Mouse (Mus musculus): ENCODE results near the gene St6gal1.

Gene St6gal1

DNA sequence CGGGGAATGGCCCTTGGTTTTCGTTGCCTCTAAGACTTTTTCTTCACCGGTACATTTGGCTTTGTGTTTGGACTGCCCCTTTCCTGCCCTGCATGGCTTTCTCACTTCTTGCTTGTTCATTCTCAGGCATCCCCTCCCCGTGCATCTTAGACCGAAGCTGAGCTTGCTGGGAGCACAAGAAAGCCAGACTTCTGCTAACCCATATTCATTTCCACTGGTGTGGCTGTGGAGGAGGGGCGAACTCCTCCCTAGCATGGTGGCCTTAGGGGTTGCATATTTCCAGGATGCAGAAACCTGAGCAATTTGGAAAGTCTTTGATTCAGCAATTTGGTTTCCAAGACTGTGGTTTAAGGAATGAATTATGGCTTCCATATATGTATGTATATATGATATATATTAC, 29.1 kb downstream of the St6gal1 start:
- DNase-seq, result no peak

DNA sequence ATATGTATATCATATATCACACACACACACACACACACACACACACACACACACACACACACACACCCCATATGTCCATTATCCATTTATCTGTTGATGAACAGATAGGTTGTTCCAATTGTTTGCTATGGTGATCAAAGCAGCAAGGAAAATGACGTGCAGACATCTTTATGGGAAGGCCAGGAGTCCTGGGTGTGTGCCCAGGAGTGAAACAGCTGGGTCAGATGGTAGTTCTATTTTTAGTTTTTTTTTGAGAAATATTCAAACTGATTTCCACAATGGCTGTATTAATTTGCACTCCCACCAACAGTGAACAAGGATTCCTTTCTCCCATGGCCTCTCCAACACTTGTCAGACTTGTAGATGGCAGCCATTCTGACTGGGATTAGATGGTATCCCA, 29.5 kb downstream of the St6gal1 start:
- DNase-seq, result no peak

DNA sequence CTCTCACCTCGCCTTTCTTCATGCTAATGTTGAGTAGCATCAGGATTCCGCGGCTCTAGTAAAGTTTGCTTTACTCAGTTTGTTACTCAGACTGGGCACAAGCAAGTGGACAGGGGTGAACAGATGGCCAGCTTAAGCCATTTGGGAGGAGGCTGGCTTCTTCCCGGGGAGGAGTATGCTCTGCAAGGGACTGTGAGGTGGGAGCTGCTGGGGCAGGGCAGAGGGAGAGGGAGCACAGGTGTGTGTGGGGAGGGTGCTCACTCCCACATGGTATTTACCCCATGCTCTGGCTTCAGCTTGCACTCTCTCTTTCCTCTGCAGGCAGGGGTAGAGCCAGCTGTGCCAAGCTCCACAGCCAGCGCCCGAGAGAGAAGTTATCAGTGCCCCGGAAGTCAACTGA, 32.1 kb downstream of the St6gal1 start:
- no peak for DNase-seq

DNA sequence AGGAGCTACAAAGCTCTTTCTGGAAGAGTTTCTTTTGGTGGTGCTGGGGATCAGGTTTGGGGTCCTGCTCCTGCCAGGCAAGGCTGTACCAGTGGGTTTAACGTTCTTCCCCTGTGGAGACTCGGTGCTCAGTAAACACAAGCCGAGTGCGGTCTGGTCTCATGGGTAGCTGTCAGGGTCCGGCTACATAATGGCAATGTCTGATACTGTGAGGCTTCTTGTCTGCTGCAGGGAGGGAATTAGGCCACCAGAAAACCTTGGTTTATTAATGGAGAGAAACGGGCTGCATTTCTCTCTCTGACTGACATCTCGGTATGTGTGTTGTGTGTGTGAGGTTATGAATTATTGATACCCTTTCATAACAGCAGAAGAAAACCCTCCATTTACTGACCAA, 33.9 kb downstream of the St6gal1 start:
- no peak for DNase-seq

DNA sequence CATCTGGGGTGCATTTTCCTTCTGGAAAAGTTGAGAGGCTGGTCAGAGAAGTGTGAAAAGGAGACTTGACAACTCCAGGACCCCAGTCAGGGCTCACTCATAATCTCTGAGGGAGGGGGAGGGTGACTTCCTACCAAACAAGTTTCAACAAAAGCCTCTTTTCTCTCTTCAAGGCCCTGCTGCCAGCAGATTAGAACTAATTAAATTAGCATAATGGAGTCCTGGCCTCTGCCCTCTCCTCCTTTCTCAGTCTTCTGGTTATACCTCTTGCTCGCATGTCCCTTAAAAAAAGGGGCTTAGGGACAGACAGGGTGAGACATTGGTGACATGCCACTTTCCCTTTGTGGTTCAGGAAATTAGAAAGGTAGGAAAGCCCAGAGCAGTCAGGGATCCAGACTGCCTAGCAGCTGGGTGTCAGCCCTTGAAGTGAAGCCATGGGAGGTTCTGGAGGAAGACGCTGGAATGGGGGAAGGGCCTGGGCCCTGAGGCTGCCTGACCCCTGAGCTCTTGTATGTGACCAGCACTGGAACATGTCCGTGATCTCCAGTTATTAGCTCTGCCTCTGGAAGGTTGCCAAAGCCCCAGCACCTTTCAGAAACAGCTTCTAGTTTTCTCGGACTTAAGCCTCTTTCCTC, 34.4 kb downstream of the St6gal1 start:
- DNase-seq, result peak; percentile 39

DNA sequence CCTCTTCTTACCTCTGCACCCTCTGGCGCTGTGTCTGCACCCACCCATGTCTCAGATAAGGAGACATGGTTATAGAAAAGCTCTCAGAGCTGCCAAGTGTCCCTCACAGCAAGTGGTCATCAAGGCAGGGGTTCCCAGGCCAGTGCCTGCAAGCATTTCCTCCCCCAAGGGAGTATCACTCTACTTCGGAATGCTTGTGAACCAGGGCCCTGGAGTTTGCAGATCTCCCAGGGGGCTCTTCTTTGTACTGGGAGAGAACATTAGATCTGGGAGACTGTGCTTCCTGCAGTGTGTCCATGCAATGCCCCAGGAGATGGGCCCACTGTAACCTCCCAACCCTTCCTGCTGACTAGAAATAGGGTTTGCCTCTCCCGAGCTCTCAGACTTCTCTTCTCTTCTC, 35.0 kb downstream of the St6gal1 start:
- peak; percentile 32 for DNase-seq

DNA sequence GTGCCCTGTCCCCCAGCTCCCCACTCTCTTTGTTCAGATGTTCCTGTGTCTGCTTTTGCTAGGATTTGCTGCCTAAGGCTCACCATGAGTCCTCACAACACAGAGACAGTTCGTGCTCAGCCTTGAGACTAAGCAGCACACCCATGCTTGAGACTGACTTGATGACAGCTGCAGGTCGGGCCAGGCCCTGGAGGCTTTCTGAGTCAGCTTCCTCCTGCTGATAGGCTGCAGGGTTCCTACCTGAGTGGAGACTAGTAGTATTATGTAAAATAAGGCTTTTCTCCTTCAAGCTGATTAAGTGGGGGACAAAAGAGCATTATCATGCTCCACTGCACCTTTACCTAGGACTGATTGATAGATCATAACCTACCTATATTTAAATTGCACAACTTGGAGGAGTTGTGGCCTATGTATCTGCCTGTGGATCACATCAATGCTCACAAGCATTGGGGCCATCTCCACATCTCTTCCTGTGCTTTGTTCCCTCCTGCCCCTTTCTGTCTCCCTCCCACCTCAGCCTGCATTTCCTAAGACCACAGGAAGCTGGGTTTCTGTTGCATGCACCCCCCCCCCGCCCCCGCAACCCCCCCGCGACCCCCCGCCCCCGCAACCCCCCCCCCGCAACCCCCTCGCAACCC, 37.7 kb downstream of the St6gal1 start:
- no peak for DNase-seq

DNA sequence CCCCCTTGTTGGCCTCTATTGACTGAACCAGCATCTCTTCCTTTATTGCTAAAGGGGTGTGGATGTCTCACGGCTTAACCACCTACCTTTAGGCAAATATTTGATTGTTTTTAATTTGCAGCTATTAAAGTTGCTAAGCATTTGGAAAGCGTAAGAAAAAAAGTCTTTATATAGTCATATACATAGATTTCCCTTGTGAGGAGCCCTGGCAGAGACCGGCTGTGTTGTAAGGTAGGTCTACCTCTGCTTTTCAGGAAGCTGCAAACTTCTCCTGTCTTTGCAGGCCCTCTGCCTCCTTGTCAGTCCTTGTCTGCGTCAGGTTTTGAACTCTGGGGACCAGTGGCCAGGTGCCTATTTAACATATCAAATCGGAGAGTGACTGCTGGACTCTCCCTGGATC, 38.3 kb downstream of the St6gal1 start:
- no peak for DNase-seq

DNA sequence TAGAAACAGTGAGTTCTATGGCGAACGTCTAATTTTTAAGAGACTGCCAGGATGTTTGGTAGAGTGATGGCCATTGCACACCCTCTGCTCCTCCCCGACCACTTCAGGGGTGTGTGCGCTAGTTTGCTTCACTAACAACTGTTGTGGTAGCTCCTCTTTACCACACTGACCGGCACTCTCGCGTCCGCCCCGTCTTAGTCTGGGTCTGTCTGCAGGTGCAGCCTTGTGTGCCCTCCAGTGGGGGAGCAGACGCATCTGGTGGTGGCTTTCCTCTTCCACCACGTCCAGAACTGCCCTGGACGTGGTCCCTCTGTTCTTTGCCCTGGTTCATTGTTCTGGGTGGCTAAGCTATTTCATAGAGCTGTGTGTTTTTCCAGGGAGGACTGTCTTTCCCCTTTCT, 40.5 kb downstream of the St6gal1 start:
- no peak for DNase-seq

DNA sequence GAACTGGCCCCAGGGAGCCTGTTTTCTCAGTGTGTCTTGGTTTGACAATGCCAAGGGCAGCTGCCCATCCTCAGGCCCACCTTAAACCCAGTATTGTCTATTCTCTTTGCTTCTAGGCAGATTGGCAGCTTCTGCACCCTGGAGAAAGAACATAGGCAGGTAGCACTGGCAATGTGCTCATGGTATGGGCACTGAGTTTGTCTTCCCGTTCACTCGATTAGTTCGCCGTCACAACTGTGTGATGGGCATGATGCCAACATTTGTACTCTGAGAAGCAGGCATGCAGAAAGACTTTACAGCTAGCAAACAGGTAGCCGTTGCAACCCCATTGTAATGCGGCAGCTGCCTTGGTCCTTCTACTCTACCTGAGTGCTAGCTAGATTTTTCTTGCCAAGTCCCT, 40.9 kb downstream of the St6gal1 start:
- no peak for DNase-seq

DNA sequence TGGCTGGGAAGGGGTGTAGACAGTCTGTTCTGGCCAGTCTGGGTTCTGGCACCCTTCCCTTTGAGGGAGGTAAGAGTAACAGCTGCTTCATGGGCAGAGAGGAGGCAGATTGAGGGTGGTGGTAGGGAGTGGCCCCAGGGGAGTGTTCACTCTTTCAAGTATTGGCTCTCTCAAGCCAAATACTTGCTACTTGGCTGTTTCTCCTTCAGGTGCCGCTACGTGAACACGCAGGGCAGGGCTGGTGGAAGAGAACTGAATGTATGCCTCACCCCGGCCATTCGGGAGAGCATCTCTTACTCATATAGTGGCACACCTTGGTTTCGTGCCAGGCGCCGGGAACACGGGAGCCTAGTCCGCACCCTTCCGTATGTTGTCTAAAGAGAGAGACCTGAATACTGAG, 41.8 kb downstream of the St6gal1 start:
- no peak for DNase-seq

DNA sequence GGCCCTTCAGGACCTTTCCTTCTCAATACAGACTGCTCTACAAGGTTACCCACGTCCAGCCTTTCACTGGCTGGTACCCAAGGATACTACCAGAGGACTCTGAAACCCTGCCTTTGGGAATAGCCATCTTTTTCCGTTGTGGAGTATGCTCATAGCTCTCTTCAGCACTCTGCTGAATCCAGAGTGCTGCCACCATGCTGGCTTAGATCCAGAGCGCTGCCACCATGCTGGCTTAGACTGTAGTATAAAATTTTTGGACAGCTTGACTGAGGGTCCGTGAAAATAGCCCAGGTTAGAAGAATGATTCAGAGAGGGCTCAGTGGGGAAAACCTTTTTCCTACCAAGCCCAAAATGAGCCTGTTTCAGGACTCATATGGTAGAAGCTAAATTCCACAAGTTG, 42.4 kb downstream of the St6gal1 start:
- no peak for DNase-seq

DNA sequence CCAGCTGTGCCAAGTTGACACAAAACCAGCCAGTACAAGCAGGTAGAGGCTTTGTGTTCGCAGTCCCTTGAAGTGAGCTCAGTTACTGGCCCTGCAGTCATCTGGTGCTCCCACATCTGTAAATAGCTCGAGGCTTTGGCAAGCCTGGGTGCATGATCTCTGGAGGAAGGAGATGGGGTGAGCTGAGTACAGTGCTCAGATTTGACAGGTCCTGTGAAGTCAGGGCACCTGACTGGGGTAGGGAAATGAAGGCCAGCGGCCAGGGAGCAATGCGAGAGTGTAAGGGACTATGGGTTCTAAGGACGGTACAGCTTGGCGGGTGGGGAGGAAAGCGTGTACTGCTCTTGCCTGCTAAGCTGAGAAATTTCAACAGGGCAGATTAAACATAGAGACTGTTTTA, 43.7 kb downstream of the St6gal1 start:
- no peak for DNase-seq

DNA sequence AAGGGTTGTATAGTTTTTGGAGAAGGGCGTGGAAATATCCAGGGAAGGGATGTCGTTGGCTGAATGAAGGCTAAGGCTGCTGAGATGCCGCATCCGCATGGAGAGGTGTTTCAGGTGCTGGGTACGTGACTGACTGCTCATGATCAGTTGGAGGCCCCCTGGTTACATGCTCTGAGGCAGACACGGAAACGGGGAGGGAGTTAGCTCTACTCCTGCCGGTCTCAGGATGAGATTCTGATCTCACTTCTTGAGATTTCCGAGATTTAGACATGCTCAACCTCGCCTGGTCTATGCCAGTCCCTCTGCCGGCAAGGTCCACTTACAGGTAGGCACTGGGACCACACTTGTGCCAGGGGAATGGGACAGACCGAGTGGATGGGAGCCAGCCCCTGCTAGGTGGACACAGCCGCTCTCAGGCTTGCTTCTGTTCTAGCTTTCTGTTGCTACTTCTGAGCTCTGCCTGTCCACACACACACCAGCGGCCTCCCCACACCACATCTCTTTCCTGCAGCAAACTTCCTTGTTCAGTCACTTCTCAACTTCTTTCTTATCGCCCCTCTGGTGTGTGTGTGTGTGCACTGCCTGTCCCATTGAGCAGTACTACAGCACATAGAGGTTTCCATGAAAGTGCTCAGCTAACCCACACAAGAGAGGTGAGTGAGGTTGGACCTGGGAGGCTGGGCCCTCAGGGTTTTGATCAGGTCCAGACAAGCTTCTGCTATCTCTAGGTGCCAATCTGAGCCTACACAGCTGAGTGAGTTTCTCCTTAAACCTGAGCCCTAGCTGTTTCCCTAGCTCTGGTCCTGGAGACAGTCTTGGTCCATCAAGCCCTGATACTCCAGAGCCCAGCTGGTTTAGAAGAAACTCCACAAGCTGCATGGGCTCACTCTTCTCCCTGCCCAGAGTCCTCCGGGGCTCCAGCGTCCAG, 44.8 kb downstream of the St6gal1 start:
- no peak for DNase-seq

DNA sequence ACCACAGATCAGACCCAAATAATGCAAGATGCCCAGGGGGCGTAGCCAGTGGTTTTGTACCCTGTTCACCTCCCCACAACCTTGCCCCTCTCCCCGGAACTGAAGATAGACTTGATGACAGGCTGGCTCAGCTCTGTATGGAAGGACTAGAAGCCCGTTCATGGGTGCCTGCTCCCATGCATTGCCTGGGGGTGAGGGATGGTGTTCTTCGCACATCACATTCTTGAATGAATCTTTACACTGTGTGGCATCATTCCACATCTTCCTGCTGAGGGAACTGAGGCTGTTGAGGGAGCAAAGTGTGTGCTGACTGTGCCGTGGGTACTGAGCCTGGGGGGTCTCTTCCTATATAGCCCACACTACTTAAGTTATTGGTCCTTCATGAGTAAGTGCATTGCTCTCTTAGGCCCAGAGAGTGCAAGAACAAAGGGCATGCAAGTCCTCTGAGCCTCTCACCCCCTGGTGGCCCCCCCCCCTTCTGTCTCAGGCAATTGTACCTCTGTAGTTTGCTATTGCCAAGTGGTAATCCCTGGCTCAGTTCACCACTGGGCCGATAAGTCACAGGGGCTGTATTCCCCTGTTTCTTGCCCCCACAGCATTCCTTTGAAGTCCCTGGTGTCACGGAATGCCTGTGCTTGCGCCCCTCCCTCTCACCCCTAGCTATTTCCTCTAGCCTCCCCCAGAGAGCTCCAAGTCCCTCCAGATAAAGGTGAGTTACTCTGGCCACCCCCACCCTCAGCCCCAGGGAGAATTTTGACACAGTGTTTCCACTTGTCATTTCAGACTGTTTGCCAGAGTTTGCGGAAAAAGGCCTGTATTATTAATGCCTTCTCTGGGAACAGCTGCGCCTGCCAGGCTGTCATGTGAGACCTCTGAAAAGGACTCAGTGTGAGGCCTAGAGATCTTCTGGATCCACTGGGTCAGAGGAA, 45.7 kb downstream of the St6gal1 start:
- peak; percentile 63 for DNase-seq

DNA sequence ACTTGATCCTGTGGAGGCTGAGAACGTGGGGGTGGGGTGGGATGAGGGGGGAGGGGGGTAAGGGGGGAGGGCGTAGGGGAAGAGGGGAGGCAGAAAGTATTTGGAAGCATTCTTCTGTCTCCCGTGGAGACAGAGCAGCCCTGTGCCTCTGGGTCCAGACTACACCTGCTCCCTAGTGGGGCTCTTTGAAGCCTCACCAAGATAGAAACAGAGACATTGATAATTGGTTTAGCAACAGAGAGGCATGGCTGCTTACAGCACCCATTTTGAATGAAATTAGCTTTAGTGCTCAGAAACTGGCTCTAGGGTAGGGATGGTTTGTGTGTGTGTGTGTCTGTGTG, 46.3 kb downstream of the St6gal1 start:
- no peak for DNase-seq

DNA sequence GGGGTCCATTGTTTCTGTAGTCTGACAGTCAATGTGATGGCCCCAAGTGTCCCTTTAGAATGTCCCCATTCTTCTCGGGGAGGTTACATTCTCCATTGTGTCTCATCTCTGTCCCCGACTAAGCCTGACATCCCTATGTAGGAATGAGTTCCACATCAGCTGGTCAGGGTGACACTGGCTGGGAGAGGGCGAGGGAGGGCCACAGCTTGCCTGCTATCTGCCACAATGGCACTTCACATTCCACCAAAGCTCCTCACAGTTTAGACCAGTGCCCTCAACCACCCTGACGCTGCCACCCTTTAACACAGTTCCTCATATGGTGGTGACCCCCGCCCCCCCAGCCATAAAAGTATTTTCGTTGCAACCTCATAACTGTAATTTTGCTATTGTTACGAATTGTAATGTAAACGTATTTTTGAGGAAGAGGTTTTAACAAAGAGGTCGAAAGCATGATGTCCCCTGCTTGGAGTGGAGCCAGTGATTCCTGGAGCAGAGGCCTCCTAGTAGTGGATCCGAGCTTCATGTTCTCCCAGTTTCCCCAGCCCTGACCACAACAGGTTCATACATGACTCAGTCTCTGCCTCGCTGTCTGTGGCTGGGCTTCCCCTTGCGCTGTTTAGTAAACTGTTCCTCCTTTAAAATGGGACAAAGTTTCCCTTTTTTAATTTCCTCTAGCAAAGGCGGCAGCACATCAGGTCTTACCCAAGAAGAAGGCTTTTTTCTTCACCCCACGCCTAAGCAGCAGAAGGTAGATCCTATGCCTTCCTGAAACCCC, 47.4 kb downstream of the St6gal1 start:
- peak; percentile 37 for DNase-seq

DNA sequence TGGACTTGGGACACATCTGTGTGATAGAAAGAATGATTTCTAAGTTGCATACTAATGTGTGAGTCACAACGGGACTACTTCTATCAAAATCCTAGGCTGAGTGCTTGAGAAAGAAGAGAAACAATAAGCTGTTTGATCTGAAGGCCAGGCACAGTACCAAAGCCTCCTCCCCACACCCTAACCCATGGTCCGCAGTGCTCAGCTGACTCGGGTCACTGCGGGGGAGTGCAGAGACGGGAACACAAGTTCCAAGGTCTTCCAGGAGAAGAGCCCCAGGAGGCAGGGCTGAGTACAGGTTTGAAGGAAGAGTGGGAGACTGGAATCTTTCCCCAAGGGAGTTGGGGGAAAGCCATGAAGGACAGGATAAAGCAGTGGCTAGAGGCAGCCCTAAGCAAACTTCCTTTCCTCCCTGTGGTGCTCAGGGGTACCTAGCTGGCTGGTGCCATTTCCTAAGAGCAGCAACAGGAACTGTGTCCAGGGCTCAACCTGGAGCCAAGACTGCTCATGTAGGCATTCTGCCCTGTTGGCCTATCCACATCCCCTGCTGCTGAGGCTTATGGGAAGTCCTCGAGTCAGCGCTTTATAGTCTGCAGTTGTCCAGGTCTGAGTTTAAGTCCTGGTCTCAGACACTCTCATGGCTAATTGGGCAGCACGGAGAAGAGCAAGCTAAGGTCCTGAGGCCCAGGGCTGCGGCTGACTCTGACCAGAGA, 48.1 kb downstream of the St6gal1 start:
- DNase-seq, result no peak

DNA sequence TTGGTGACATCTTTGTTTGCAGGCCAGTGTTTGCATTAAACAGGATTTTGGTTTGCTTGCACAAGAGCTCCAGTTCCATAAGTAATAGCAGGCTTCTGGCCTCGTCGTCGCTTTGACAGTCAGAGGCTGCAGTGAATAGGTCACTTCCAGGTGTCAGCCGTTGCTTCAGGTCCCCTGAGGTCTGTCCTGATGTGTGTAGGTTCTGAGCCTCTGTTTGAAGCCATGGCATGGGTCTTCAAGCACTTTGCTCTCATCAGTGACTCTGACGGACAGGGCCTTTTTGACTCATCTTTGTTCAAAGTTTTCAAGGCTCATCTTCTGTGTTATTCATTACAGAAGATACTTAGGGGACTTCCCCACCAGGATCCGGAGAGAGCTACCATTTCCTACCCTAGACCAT, 49.5 kb downstream of the St6gal1 start:
- no peak for DNase-seq

DNA sequence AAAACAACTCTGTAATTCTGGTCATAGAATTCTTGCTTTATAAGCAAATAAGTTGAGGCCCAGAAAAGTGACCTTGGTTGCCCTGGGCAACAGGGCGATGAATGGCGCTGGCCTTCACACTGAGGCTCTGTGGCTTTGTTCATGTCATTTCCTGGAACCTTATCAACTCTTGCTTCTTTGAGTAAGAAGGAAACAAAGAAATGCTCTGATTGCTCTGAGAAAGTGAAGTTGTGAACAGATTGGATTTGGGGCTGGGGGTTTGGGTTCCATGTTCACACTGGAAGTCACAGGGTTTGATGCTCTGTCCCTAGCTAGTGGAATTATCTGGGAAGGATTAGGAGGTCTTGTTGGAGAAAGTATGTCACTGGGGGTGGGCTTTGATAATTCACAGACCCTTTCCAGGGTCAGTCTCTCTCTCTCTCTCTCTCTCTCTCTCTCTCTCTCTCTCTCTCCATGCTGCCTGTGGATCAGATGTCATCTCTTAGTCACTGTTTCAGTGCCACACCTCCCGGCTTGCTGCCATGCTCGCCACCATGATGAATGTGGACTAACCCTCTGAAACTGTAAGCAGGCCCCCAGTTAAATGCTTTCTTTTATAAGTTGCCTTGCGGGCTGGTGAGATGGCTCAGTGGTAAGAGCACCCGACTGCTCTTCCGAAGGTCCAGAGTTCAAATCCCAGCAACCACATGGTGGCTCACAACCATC, 50.2 kb downstream of the St6gal1 start:
- DNase-seq, result no peak

DNA sequence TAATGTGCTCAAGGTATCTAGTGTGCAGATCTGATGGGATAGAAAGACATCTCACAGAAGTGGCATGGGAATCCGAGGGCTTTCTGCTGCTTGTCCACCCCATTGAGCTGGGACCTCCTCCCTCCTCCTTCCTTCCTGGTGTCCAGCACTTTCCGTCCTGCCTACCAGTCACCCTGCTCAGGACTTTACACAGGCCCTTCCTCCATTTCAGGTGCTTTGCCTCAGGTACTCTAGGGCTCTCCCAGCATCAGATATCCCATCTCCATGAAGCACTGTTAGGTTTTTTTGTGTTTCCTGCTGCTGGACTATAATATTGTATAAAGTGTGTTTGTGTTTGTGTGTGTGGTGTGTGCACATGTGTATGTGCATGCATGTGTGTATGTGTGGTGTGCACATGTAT, 51.1 kb downstream of the St6gal1 start:
- no peak for DNase-seq
